Mouse (Mus musculus) kidney, postnatal 36 days (tissue): ENCODE results near the gene Coq7.
A peak's percentile ranks its signal among the peaks of the same experiment; 100 is the strongest.

Source experiments
- DNase-seq, 2 experiments: peaks; one replicate each; pipeline ENCODE4 v3.0.0; 2021 to 2022; ENCODE audit warnings: mixed read lengths in 2 of 2

Gene Coq7

DNA sequence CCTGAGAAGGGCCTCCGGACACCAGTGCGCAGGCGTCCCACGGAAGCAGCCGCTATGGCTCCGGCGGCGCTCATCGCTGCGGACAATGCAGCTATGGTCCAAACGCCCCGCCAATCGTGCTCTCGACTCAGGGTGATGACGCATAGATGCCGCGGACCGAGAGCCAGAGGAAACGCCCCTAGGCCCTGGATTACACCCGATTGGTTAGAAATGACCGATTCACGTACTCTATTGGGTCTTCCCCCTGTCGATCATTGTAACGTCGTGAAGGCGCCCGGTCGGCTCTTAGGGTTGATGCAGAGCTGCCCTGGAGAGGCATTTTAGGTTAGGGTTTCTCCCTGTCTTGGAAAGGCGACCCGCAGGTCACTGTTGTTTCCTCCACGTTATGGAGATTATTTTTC lies at the start of gene Coq7:
Gene Coq7 (minus strand): TSS at position 179 of the 401 bp plus-strand sequence.
- peak; percentile 95 to 98 for DNase-seq

GRCm38 (mm10) chr7:118579938-118580337 lies 46.8 kb upstream of the Coq7 start:
- no peak for DNase-seq

- DNase-seq, result no peak
These were observed 45.1 kb upstream of the Coq7 start for GRCm38 (mm10) chr7:118578269-118578668.

GRCm38 (mm10) chr7:118572039-118572438 lies 38.9 kb upstream of the Coq7 start:
- peak in 1 of 2 experiments; percentile 56 for DNase-seq

DNA sequence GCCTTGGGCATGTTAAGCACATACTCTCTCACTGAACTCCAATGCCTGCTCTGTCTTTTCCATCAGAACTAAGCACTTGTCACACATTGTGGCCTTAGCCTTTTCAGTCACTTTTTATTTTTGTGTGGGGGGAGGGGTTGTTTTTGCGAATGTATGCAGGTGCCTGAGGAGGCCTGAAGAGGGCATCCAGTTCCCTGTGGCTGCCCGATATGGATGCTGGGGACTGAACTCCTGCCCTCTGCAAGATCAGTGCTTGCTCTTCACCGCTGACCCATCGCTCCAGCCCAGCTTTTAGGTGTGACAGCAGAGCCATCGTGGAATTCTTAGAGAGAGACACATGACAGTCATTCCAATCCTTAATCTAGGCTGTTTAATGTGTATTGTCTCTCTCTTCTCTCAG lies 38.2 kb upstream of the Coq7 start:
- no peak for DNase-seq

- no peak for DNase-seq
These were observed 36.0 kb upstream of the Coq7 start for GRCm38 (mm10) chr7:118569121-118569543.

- no peak for DNase-seq
These were observed 21.1 kb upstream of the Coq7 start for GRCm38 (mm10) chr7:118554290-118554689.

GRCm38 (mm10) chr7:118553881-118554280 lies 20.7 kb upstream of the Coq7 start:
- DNase-seq, result no peak

GRCm38 (mm10) chr7:118547451-118547850 lies 14.3 kb upstream of the Coq7 start:
- no peak for DNase-seq

DNA sequence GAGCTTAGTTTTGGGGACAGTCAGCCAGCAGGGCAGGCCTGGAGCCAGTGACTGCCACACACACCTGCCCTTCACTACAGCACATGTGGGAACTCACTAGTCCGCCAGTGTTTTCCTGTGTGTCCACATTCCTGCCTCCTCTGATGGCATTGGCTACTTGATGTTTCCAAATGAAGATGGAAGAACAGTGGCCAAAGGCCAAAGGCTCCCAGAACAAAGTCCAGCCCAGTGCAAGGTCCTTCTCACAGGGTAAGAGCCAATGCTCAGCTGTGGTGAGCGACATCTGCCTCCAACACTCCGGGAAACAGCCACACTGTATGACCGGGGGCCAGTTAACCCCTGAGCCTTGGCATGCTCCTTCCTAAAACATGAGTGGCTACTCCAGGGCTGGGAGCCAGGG lies 11.0 kb upstream of the Coq7 start:
- no peak for DNase-seq

- DNase-seq, result no peak
These were observed 1.9 kb upstream of the Coq7 start for GRCm38 (mm10) chr7:118535076-118535475.

DNA sequence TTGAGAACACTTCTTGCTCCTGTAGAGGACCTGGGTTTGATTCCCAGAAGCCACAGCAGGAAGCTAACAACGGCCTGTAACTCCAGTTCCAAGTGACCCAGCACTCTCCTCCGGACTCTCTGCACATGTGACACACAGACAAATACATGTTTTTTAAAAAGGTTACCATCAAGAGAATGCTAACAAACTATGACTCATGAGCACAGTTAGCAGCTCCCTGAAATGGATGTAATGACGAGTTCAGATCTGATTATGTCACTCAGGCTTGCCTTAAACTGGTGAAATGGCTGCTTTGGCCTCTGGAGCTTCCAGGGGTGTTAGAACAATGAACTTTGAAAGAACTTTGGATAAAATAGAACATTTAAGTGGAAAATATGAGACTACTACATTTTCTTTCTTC lies 1.2 kb upstream of the Coq7 start:
- no peak for DNase-seq

GRCm38 (mm10) chr7:118532519-118533177 lies 508 bp downstream of the Coq7 start:
- DNase-seq, result peak; percentile 98 to 99

DNA sequence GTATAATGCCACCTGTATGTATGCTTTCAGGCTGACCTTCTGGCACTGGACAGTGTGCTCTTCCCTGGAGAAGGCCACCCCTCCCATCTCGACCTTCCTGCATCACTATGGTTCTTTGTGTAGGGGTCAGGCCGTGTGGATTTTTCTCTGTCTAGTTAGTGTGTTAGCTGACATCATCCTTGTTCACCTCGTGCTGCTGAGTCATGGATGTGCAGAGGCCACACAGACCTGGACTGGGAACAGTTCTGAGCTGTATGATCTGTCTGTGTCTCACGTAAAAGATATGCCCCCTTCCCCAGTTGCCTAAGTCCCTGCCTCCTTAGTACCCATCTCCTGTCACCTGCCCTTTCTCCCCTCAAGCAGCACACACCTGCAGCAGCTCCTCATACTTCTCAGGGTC lies 6.2 kb downstream of the Coq7 start:
- DNase-seq, result no peak

- no peak for DNase-seq
These were observed 11.1 kb downstream of the Coq7 start for GRCm38 (mm10) chr7:118522077-118522476.

DNA sequence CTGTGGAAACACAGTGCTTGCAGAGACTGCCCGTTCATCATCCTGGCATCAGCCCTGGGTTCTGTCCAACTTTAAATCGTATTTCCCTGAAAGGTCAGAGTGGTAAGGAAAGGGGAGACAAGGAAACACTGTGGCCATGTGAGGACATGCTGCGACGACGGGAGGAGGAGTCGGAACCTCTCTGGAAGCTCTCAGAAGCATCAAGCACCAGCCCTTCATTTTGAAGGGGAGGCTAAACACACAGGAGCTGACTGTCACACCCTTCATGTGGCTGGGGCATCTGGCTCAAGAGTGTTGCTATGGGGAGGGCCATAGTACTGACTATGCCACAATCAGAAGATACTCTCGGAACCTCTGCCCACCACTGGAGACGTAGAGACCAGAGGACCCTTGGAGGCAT lies 13.5 kb downstream of the Coq7 start:
- DNase-seq, result no peak

DNA sequence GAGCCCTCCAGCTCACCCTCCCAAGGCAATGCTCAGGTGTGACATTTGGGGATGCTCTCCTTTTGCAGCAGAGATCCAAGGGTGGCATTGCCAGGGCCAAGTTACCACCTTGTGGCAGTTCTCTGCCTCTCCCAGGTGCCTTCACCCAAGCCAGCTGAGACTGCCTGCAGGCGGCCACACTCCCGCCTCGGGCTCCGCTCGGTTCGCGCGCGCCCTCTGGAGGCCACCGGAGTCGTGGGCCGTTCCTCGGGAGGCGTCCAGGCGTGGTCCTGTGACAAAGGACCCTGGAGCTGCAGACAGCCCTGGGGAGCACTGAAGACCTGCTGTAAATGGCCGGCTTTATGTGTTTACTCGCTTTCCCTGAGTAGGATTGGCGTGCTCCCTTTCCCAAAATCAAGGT lies 14.5 kb downstream of the Coq7 start:
- DNase-seq, result peak; percentile 72 to 93

DNA sequence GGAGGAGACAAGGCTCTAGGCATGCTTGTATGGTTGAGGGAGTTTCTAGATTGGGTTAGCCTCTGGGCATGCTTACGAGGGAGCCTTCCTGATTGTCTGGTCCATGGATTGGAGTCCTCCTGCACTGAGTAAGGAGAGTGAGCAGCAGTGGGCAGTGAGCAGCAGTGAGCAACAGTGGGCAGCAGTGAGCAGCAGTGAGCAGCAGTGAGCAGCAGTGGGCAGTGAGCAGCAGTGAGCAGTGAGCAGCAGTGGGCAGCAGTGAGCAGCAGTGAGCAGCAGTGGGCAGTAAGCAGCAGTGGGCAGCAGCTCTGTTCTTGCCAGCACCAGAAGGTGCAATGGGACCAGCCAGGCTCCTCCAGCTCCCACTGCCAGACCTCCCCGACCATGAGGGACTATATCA lies 15.3 kb downstream of the Coq7 start:
- peak in 1 of 2 experiments; percentile 46 for DNase-seq

DNA sequence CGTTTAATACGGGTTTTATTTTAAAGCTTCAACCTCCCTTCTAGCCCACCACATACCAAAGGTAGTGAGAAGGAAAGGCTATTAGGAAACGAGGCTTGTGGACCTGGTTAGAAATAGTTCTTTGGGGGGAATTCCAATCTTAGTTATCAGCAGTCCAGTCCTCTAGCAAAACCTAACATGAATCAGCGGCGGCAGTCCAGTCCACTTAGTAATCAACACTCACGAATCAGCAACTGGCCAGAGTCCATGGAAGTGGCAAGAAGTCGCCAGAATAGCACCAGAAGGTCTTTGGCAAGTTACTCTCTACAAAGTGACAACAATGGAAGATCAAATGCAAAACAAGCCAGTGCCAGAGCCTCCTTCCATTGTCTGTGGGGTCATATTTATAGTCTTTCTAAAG lies 24.6 kb downstream of the Coq7 start:
- no peak for DNase-seq

DNA sequence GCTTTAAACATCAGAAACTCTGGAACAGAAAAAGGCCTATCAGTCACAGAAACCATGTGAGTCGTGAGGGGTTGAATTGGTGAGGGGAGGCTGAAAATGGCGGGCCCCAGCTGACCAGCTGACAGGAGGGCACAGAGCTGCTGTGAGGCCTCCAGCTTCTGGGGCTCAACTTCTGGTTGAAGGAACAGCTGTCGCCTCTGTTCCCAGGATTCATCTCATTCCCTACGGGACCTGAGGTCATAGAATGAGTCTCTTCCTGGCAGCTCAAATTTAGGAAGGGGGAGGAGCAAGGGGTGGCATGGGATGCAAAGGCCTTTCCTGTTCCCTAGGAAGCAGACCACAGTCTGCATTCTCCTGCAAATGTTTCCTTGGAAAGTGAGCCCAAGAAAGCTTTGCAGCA lies 29.3 kb downstream of the Coq7 start:
- no peak for DNase-seq

- DNase-seq, result no peak
These were observed 30.8 kb downstream of the Coq7 start for GRCm38 (mm10) chr7:118502333-118502732.

DNA sequence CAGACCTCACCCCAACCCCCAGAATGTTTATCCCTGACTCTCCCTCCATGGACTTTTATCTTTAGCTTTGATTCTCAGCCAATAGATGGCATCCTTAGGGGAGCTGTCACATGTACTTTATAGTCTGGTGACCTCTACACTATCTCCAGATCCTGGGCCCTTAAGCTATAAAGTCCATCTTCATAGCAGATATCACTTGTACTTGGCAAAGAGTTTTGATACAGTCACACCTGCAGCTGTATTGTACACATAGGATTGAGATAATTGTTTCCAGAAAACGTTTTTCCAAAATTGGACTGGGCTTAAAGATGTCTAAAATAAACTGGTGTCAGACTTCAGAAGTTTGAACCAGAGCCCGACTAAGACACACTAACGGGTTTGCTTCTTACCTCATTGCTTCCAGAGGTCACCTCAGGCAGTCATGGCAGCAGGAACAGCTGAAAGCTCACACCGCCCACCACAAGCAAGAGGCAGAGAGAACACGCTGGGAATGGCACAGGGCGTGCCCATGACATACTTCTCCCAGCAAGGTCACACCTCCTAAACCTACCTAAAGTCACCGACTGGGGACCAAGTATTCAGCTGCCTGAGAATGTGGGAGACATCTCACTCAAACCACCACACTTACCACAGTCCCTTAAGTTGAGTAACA lies 33.2 kb downstream of the Coq7 start:
- DNase-seq, result no peak

GRCm38 (mm10) chr7:118498984-118499783 lies 34.0 kb downstream of the Coq7 start:
- DNase-seq, result no peak
